Comparison of ENCODE assay signal across 29 mouse cellular contexts in genomic region chr4:82120796-82121195, GRCm38 (mm10).
DNase-seq lines count a peak whose midpoint lies in the region; ATAC-seq and TF ChIP-seq lines count a peak whose summit lies in the region.
"Had no signal": no experiment of that assay in that cellular context is flagged by ENCODE, and none has a peak within 500 bp of the region (broad histone marks: within the 10 kb centered on the region; RNA-seq: fewer than 3 reads in every experiment).

No protein-coding gene starts in this region.

- H3K4me3 ChIP-seq in gastrocnemius, adult 2 months, result no peak overlapping the region
- H3K4me3 ChIP-seq in heart, adult 2 months, result no peak overlapping the region
- no peak overlapping the region for H3K4me3 ChIP-seq in heart, embryonic 11.5 days (ENCODE audit: low read depth, low read length)
- no peak overlapping the region for H3K4me3 ChIP-seq in midbrain, embryonic 11.5 days (ENCODE audit: low read depth, low read length)
- no peak overlapping the region for H3K4me3 ChIP-seq in midbrain, embryonic 16.5 days (ENCODE audit: low read depth, low read length)
- H3K4me3 ChIP-seq: embryonic facial prominence, embryonic 10.5 days; embryonic facial prominence, embryonic 13.5 days; erythroblast, embryonic 14.5 days; forebrain, embryonic 10.5 days; forebrain, embryonic 13.5 days; heart, embryonic 12.5 days; hindbrain, embryonic 10.5 days; hindbrain, embryonic 13.5 days; intestine, embryonic 15.5 days had no signal

- intact Hi-C loops in gastrocnemius, adult 2 months (cut with DNase I), result no loop called here
- intact Hi-C loops in heart, adult 2 months (cut with DNase I), result no loop called here

- no peak overlapping the region for H3K9ac ChIP-seq in heart, adult 2 months (ENCODE audit: low read depth, low read length)
- H3K9ac ChIP-seq in heart, embryonic 11.5 days (ENCODE audit: low read depth, low read length), result no peak overlapping the region
- H3K9ac ChIP-seq in midbrain, embryonic 11.5 days (ENCODE audit: low read length), result no peak overlapping the region
- no peak overlapping the region for H3K9ac ChIP-seq in midbrain, embryonic 16.5 days (ENCODE audit: low read depth, low read length)
- H3K9ac ChIP-seq: embryonic facial prominence, embryonic 13.5 days; forebrain, embryonic 13.5 days; heart, embryonic 12.5 days; hindbrain, embryonic 13.5 days; intestine, embryonic 15.5 days had no signal

- H3K4me1 ChIP-seq in heart, adult 2 months (ENCODE audit: control insufficient read depth, insufficient read depth, low read length), result no peaks in the 10 kb centered on the region; the same call in 1 of the 2 replicates
- peaks cover 3% of the 10 kb centered on the region; the same call in 1 of the 2 replicates for H3K4me1 ChIP-seq in heart, embryonic 11.5 days (ENCODE audit: control insufficient read depth, insufficient read depth, low read length)
- H3K4me1 ChIP-seq in midbrain, embryonic 11.5 days (ENCODE audit: control insufficient read depth, insufficient read depth, low read length), result no peaks in the 10 kb centered on the region
- H3K4me1 ChIP-seq in midbrain, embryonic 16.5 days (ENCODE audit: control insufficient read depth, insufficient read depth, low read length), result no peaks in the 10 kb centered on the region
- H3K4me1 ChIP-seq: embryonic facial prominence, embryonic 10.5 days; forebrain, embryonic 10.5 days; forebrain, embryonic 13.5 days; hindbrain, embryonic 13.5 days; intestine, embryonic 15.5 days had no signal

- DNase-seq in gastrocnemius, adult 2 months, result no peak
- DNase-seq in gastrocnemius, postnatal 25 days, result no peak
- DNase-seq in heart, adult 2 months, result no peak
- DNase-seq in midbrain, embryonic 11.5 days (ENCODE audit: low spot score, missing footprints), result peak; percentile 14
- peak; percentile 82 for DNase-seq in fat pad, adult 2 months (ENCODE audit: extremely low read depth, low read depth, low spot score)
- DNase-seq in kidney, adult 9 months, result no peak
- DNase-seq: adrenal gland, postnatal 10 days; adrenal gland, postnatal 36 days; cerebellum, adult 11 months; cerebellum, adult 2 months; cerebellum, adult 9-11 months; cerebellum, postnatal 25 days; embryo, embryonic 11 days; gastrocnemius, postnatal 14 days; kidney, adult 11 months had no signal

- ATAC-seq in heart, embryonic 11.5 days (replicated peaks; ENCODE audit: insufficient number of reproducible peaks, low FRiP score, low TSS enrichment), result no peak
- ATAC-seq in midbrain, embryonic 11.5 days (ENCODE audit: low FRiP score), result no peak
- no peak for ATAC-seq in midbrain, embryonic 16.5 days
- ATAC-seq: forebrain, embryonic 13.5 days; forebrain, embryonic 16.5 days; hindbrain, embryonic 16.5 days; intestine, embryonic 15.5 days; Patski had no signal

- no peaks in the 10 kb centered on the region for H3K79me2 ChIP-seq in heart, adult 2 months (replicated peaks; ENCODE audit: control insufficient read depth, insufficient read depth, low read length)

- H3K36me3 ChIP-seq in heart, adult 2 months (ENCODE audit: control insufficient read depth, insufficient read depth, low read length), result no peaks in the 10 kb centered on the region
- no peaks in the 10 kb centered on the region for H3K36me3 ChIP-seq in heart, embryonic 11.5 days (ENCODE audit: control insufficient read depth, insufficient read depth, low read length)
- H3K36me3 ChIP-seq in midbrain, embryonic 11.5 days (ENCODE audit: control insufficient read depth, insufficient read depth, low read length), result no peaks in the 10 kb centered on the region
- no peaks in the 10 kb centered on the region for H3K36me3 ChIP-seq in midbrain, embryonic 16.5 days (ENCODE audit: control insufficient read depth, insufficient read depth, low read length)
- H3K36me3 ChIP-seq: embryonic facial prominence, embryonic 10.5 days; embryonic facial prominence, embryonic 13.5 days; forebrain, embryonic 10.5 days; heart, embryonic 12.5 days; hindbrain, embryonic 10.5 days; hindbrain, embryonic 13.5 days; intestine, embryonic 15.5 days had no signal

- TF ChIP-seq CTCF in gastrocnemius, adult 2 months (IDR thresholded peaks at IDR 0.05), result no peak
- TF ChIP-seq CTCF in heart, adult 2 months (IDR thresholded peaks at IDR 0.05), result no peak

- no peaks in the 10 kb centered on the region for H3K9me3 ChIP-seq in heart, embryonic 11.5 days (replicated peaks; ENCODE audit: control insufficient read depth, low read length)
- no peaks in the 10 kb centered on the region for H3K9me3 ChIP-seq in midbrain, embryonic 11.5 days (ENCODE audit: control insufficient read depth, low read length)
- no peaks in the 10 kb centered on the region for H3K9me3 ChIP-seq in midbrain, embryonic 16.5 days (replicated peaks; ENCODE audit: control insufficient read depth, low read length, poor library complexity, severe bottlenecking)
- H3K9me3 ChIP-seq: embryonic facial prominence, embryonic 10.5 days; embryonic facial prominence, embryonic 13.5 days; forebrain, embryonic 10.5 days; forebrain, embryonic 13.5 days; heart, embryonic 12.5 days; hindbrain, embryonic 10.5 days; hindbrain, embryonic 13.5 days; intestine, embryonic 15.5 days had no signal

- TF ChIP-seq POLR2A in heart, adult 2 months (IDR thresholded peaks at IDR 0.05; ENCODE audit: insufficient read depth, low read depth, low read length), result no peak

- H3K4me2 ChIP-seq in heart, embryonic 11.5 days, result no peak overlapping the region
- no peak overlapping the region for H3K4me2 ChIP-seq in midbrain, embryonic 11.5 days
- no peak overlapping the region for H3K4me2 ChIP-seq in midbrain, embryonic 16.5 days (ENCODE audit: low read length)
- H3K4me2 ChIP-seq: embryonic facial prominence, embryonic 13.5 days; forebrain, embryonic 13.5 days; heart, embryonic 12.5 days; hindbrain, embryonic 13.5 days; intestine, embryonic 15.5 days had no signal

- no peaks in the 10 kb centered on the region for H3K27me3 ChIP-seq in heart, adult 2 months (ENCODE audit: control insufficient read depth, insufficient read depth, low read length)
- H3K27me3 ChIP-seq in heart, embryonic 11.5 days (ENCODE audit: control insufficient read depth, insufficient read depth, low read length), result no peaks in the 10 kb centered on the region
- no peaks in the 10 kb centered on the region for H3K27me3 ChIP-seq in midbrain, embryonic 11.5 days (ENCODE audit: control insufficient read depth, insufficient read depth, low read length)
- H3K27me3 ChIP-seq in midbrain, embryonic 16.5 days (ENCODE audit: control insufficient read depth, insufficient read depth, low read depth, low read length), result no peaks in the 10 kb centered on the region
- H3K27me3 ChIP-seq: embryonic facial prominence, embryonic 13.5 days; forebrain, embryonic 13.5 days; heart, embryonic 12.5 days; hindbrain, embryonic 13.5 days; intestine, embryonic 15.5 days; Patski had no signal

- 60% methylated on average over 4 of the region's 4 CpGs for WGBS in heart, adult 2 months
- WGBS in heart, embryonic 11.5 days (ENCODE audit: insufficient replicate concordance), result 67% methylated on average over 4 of the region's 4 CpGs
- WGBS in midbrain, embryonic 11.5 days, result 80% methylated on average over 4 of the region's 4 CpGs
- 65% methylated on average over 4 of the region's 4 CpGs for WGBS in midbrain, embryonic 16.5 days

- no peak for TF ChIP-seq EP300 in heart, adult 2 months (IDR thresholded peaks at IDR 0.05; ENCODE audit: insufficient read depth, low read depth, low read length)

- peak overlapping the region; percentile 41 for H3K27ac ChIP-seq in gastrocnemius, adult 2 months
- H3K27ac ChIP-seq in heart, adult 2 months, result peak overlapping the region; percentile 43
- H3K27ac ChIP-seq in heart, embryonic 11.5 days (ENCODE audit: low read depth, low read length), result no peak overlapping the region
- H3K27ac ChIP-seq in midbrain, embryonic 11.5 days (ENCODE audit: low read depth, low read length), result no peak overlapping the region
- H3K27ac ChIP-seq in midbrain, embryonic 16.5 days (ENCODE audit: low read length), result no peak overlapping the region
- H3K27ac ChIP-seq: embryonic facial prominence, embryonic 10.5 days; embryonic facial prominence, embryonic 13.5 days; forebrain, embryonic 10.5 days; forebrain, embryonic 13.5 days; hindbrain, embryonic 10.5 days; hindbrain, embryonic 13.5 days; intestine, embryonic 15.5 days had no signal

Comparison
In these comparisons a context has a peak if more than half of its experiments do, and no peak if none do; other contexts are left out.
1. H3K27ac ChIP-seq: peak in gastrocnemius, adult 2 months (single experiment) and heart, adult 2 months (single experiment); none in heart, embryonic 11.5 days (single experiment), midbrain, embryonic 11.5 days (single experiment) and midbrain, embryonic 16.5 days (single experiment).
2. DNase-seq: peak in midbrain, embryonic 11.5 days (single experiment) and fat pad, adult 2 months (single experiment); none in gastrocnemius, adult 2 months (single experiment), gastrocnemius, postnatal 25 days (single experiment), heart, adult 2 months (0 of 2) and kidney, adult 9 months (single experiment).